Mouse (Mus musculus) heart, embryonic 11.5 days (tissue): ENCODE measurements around the gene Apobr. TPM values are rescaled to one million over a fixed set of nuclear protein-coding genes. Genes with fewer than 3 reads are reported as not detected.
A peak's percentile ranks its signal among the peaks of the same experiment; 100 is the strongest.

ENCODE experiments used
- ATAC-seq: fragments of 200-750 bp; cut with Nextera tagmentation; replicated peaks from 2 replicates; pipeline ENCODE4 v1.8.0; 2017; ENCODE audit warnings: moderate library complexity; ENCODE audit not compliant: insufficient number of reproducible peaks, low FRiP score, low TSS enrichment
- H3K27ac ChIP-seq: fragments of 300-500 bp; sonication (generic); 2 replicates; pipeline ENCODE4 v1.5.1; 2014; ENCODE audit warnings: mild to moderate bottlenecking, low read depth, low read length
- H3K27me3 ChIP-seq: fragments of 300-500 bp; sonication (generic); 2 replicates; pipeline ENCODE4 v1.6.1; 2014; ENCODE audit warnings: mild to moderate bottlenecking, low read length, mixed read lengths; ENCODE audit not compliant: control insufficient read depth, insufficient read depth
- H3K36me3 ChIP-seq: fragments of 300-500 bp; sonication (generic); 2 replicates; pipeline ENCODE4 v1.6.1; 2014; ENCODE audit warnings: mild to moderate bottlenecking, low read length, moderate library complexity, mixed read lengths; ENCODE audit not compliant: control insufficient read depth, insufficient read depth
- H3K4me1 ChIP-seq: fragments of 300-500 bp; sonication (generic); 2 replicates; pipeline ENCODE4 v1.6.1; 2014; ENCODE audit warnings: low read length; ENCODE audit not compliant: control insufficient read depth, insufficient read depth
- H3K4me2 ChIP-seq: fragments of 300-500 bp; sonication (generic); 2 replicates; pipeline ENCODE4 v1.6.1; 2014; ENCODE audit warnings: mild to moderate bottlenecking, moderate library complexity
- H3K4me3 ChIP-seq: fragments of 300-500 bp; sonication (generic); 2 replicates; pipeline ENCODE4 v1.5.1; 2014; ENCODE audit warnings: low read depth, low read length
- H3K9ac ChIP-seq: fragments of 300-500 bp; sonication (generic); 2 replicates; pipeline ENCODE4 v1.6.1; 2014; ENCODE audit warnings: mild to moderate bottlenecking, low read depth, low read length, moderate library complexity
- H3K9me3 ChIP-seq: fragments of 300-500 bp; sonication (generic); replicated peaks from 2 replicates; pipeline ENCODE4 v1.6.1; 2016; ENCODE audit warnings: low read length; ENCODE audit not compliant: control insufficient read depth
- WGBS: fragments of 180-500 bp; shearing (Covaris S2); extraction: QIAGEN DNeasy Blood & Tissue Kit; methylation state at CpG from one replicate; pipeline ENCODE4 v1.1.7; 2014; ENCODE audit not compliant: insufficient replicate concordance; 5-methylcytosine and 5-hydroxymethylcytosine counted together
- polyA plus RNA-seq: library from polyadenylated mRNA; unstranded; fragments of >200 nt; fragmentation: Nextera tagmentation; extraction: Ambion mirVana; gene quantifications from 2 replicates; pipeline ENCODE4 v1.2.1, GENCODE M21; 2014

The Apobr gene
- polyA plus RNA-seq, 1 experiment from 2014 or later: 0.13 TPM

DNA sequence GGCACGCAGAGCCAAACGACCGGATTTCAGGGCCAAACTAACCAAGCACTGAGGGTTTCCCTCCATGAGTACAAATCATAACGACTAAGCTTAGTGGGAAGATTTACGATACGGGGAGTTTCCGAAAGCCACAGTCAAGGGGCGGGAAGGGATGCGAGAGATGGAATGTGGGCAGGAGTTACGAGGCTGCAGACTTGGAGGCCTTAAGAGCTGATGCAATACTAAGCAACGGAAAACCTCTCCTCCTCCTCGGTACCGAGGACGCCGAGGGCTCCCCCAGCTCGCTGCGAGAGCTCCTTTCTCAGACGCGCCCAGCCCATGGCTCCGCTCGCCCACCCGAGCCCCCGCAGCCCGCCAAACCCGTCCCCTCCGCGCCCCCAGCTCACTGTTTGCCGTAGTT is 19.0 kb upstream of the Apobr start:
- Histone ChIP-seq H3K4me2 (peak overlapping the region; percentile 76), H3K4me3 (peak overlapping the region; percentile 97), H3K4me1 (0 out of 2 replicates have a peak, but pooled peaks cover 2% of the 10 kb centered on the region), H3K36me3 (peaks cover 27% of the 10 kb centered on the region), H3K9ac (peak overlapping the region; percentile 85), H3K9me3 (no peaks in the 10 kb centered on the region), H3K27me3 (no peaks in the 10 kb centered on the region), H3K27ac (peak overlapping the region; percentile 74)
- ATAC-seq: 0 out of 2 replicates have a peak, but pooled peaks have one; percentile 14
- under 1% methylated on average over 28 of the region's 28 CpGs for WGBS

DNA sequence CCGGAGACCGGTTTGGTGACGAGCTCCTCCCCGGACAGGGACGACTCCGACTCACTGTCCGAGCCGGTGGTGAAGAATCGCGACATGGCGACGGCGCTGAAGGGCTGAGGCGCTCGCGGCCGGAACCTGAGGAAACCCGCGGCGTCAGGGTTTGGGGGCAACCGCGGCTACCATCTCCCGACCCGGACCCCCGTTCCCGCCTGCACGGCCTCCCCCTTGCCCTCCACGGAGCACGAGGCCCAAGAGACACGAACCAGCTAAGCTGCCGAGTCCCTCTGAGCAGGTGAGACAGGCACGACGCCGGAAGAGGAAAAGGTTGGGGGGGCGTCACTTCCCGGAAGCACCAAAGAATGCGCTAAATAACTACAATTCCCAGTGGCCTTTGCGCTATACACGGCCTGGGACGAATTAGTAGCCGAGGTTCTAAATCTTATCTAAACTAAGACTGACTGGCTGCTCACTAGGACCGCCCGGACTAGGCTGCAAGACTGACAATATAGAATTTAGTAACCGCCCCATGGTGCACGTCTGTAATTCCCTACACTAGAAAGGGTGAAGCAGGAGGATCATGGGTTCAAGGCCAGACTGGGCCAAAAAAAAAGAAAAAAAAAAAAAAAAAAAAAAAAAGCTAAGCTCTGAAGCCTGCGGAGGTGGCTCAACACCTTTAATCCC is 18.5 kb upstream of the Apobr start, which contains the start of gene Eif3c:
TSS of gene Eif3c (minus strand) at position 318 of the 672 bp plus-strand sequence.
- H3K4me2 ChIP-seq: peak within 1 kb of the TSS; percentile 76

DNA sequence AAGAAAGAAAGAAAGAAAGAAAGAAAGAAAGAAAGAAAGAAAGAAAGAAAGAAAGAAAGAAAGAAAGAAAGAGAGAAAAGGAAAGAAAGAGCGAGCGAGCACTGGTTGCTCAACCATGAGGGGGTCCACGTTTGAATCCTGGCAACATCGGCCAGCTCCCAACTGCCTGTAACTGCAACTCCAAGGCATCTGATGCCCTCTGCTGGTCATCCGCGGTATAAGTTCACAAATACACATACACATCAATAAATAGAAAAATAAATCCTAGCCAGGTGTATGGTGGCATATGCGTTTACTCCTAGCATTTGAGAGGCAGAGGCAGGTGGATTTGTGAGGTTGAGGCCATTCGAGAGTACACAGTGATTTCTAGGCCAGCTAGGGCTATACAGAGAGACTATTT is 7.8 kb upstream of the Apobr start:
- WGBS: 38% methylated on average over 8 of the region's 8 CpGs
- Histone ChIP-seq H3K36me3 (peaks cover 2% of the 10 kb centered on the region; the same call in 1 of the 2 replicates), H3K4me1 (peaks cover 2% of the 10 kb centered on the region; the same call in 1 of the 2 replicates)

More for the DNA sequence above, 18.5 kb upstream of the Apobr start, which contains the start of gene Eif3c:
- ATAC-seq: peak; percentile 90
- Histone ChIP-seq H3K4me1 (0 out of 2 replicates have a peak, but pooled peaks cover 2% of the 10 kb centered on the region), H3K9ac (peak within 1 kb of the TSS; percentile 85), H3K4me3 (peak within 1 kb of the TSS; percentile 97), H3K9me3 (no peaks in the 10 kb centered on the region), H3K36me3 (peaks cover 22% of the 10 kb centered on the region), H3K27ac (peak within 1 kb of the TSS; percentile 74), H3K27me3 (no peaks in the 10 kb centered on the region)
- WGBS: under 1% methylated on average over 44 of the region's 46 CpGs

DNA sequence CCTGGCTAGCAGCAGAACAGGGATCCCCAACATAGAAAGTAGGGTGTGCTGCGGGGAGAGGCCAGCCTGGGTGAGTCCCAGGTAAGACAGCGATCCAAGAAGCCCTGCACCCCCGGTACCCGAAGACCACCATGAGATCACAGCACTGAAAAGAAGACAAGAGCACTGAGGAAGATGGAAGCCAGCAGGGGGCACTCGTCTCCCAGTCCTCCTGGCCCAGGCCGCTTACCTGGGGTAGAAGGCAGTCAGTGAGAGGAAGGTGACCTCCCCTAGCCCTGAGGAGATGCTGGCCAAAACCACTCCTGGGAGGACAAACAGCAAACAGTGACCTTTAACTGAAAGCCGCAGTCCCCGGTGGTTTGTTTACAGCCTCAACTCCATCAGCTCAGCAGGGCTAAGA is 5.6 kb upstream of the Apobr start:
- Histone ChIP-seq H3K4me2 (no peak overlapping the region), H3K4me1 (peaks cover 8% of the 10 kb centered on the region; the same call in 1 of the 2 replicates), H3K27me3 (no peaks in the 10 kb centered on the region), H3K9me3 (no peaks in the 10 kb centered on the region), H3K36me3 (no peaks in the 10 kb centered on the region), H3K27ac (no peak overlapping the region), H3K9ac (no peak overlapping the region), H3K4me3 (no peak overlapping the region)
- ATAC-seq: no peak
- WGBS: 47% methylated on average over 8 of the region's 8 CpGs

More for the DNA sequence above, 7.8 kb upstream of the Apobr start:
- no peak for ATAC-seq
- no peak overlapping the region for H3K4me2 ChIP-seq
- H3K9me3 ChIP-seq: no peaks in the 10 kb centered on the region
- no peaks in the 10 kb centered on the region for H3K27me3 ChIP-seq
- H3K27ac ChIP-seq: no peak overlapping the region
- no peak overlapping the region for H3K4me3 ChIP-seq
- no peak overlapping the region for H3K9ac ChIP-seq

DNA sequence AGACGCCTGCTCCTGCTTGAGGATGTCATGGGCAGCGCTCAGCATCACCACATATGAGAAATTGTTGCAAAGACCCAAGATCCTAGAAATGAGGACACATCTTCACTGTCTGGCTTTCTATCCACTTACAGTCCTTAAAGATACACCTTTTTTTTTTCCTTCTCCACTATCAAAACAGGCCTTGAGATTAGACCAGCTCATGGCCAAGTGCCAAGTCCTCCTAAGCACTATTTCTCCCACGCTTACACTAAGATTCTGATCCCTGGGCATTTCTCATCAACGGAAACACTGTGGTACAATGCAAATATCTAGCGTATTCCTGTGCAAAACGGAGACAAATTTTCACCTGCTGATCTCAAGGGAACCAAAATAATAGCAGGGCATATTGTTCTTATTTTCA is 3.1 kb upstream of the Apobr start:
- peaks cover 8% of the 10 kb centered on the region; the same call in 1 of the 2 replicates for H3K4me1 ChIP-seq
- peaks cover 8% of the 10 kb centered on the region; the same call in 1 of the 2 replicates for H3K27me3 ChIP-seq
- H3K4me3 ChIP-seq: no peak overlapping the region
- H3K4me2 ChIP-seq: no peak overlapping the region
- no peaks in the 10 kb centered on the region for H3K36me3 ChIP-seq
- WGBS: 69% methylated on average over 6 of the region's 6 CpGs
- ATAC-seq: no peak
- no peaks in the 10 kb centered on the region for H3K9me3 ChIP-seq
- H3K27ac ChIP-seq: no peak overlapping the region
- H3K9ac ChIP-seq: no peak overlapping the region

DNA sequence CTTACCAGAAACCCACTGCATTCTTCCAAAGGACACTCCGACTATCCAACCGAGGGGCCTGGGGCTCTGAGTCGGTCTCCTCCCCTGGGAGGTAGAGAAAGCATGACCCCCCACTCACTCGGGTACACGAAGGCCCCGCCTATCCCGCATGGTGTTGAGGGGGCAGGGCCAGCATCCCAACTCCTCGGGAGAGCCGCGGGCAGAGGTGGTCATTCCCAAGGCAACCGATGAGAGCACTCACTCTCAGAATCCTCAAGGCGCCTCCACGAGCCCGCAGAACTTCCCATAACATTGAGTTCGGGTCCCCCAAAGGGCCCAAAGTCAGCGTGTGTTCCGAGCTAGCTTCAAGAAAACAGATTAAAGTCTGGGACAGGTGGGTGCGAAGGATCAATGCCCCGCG is 2.0 kb upstream of the Apobr start:
- Histone ChIP-seq H3K9me3 (no peaks in the 10 kb centered on the region), H3K27ac (no peak overlapping the region), H3K36me3 (no peaks in the 10 kb centered on the region), H3K4me3 (peak overlapping the region; percentile 61), H3K9ac (peak overlapping the region; percentile 78), H3K4me2 (peak overlapping the region; percentile 93), H3K4me1 (peaks cover 8% of the 10 kb centered on the region; the same call in 1 of the 2 replicates), H3K27me3 (peaks cover 8% of the 10 kb centered on the region)
- 3% methylated on average over 20 of the region's 20 CpGs for WGBS
- no peak for ATAC-seq

DNA sequence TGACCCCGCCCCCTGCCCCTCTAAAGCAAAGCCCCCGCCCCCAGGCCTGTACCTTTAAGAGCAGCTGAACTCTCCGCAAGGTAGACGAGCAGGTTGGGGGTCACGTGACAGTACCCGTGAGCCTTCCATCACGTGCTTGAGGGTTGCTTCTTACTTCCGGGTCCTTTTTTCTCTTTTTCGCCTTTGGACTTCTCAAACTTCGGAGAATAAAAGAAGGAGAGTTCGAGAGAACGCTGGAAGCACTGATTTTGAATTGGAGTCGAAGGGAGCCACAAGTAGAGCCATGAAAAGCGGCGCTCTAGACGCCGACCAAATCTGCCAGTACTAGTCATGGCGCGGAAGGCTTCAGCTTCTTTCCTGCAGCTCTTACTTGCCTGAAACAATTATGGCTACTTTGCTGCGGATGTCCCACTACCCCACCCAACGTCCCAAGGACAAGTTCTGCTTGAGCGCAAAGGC is 1.5 kb upstream of the Apobr start:
- peaks cover 8% of the 10 kb centered on the region for H3K27me3 ChIP-seq
- peaks cover 8% of the 10 kb centered on the region; the same call in 1 of the 2 replicates for H3K4me1 ChIP-seq
- ATAC-seq: peak; percentile 85
- under 1% methylated on average over 22 of the region's 22 CpGs for WGBS
- no peaks in the 10 kb centered on the region for H3K9me3 ChIP-seq
- peak overlapping the region; percentile 93 for H3K4me2 ChIP-seq
- H3K4me3 ChIP-seq: peak overlapping the region; percentile 61
- peak overlapping the region; percentile 78 for H3K9ac ChIP-seq
- no peaks in the 10 kb centered on the region for H3K36me3 ChIP-seq
- peak overlapping the region; percentile 58 for H3K27ac ChIP-seq

DNA sequence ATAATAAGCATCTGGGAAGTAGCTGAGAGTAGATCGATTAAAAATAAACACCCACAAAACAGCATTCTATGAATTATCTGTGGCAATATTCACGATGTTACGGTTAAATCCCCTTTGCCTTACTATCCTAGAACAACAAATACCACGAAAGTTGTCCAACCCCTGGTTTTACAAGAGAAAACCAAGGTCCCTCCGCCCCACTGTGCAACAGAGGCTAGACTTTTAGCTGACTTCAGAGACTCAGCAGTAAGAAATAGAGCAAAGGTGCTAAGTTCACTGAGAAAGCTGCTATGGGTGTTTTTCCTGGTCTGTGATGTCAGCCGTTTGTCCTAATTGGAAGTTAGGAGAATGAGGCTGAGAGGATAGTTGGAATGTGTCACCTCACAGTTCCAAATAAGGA is 981 bp upstream of the Apobr start:
- no peak for ATAC-seq
- 48% methylated on average over 6 of the region's 6 CpGs for WGBS

More for the DNA sequence above, 981 bp upstream of the Apobr start:
- Histone ChIP-seq H3K27ac (peak overlapping the region; percentile 58; the same call in 1 of the 2 replicates), H3K4me1 (peaks cover 8% of the 10 kb centered on the region; the same call in 1 of the 2 replicates), H3K4me2 (peak overlapping the region; percentile 93), H3K4me3 (peak overlapping the region; percentile 61), H3K9ac (peak overlapping the region; percentile 78; the same call in 1 of the 2 replicates), H3K9me3 (no peaks in the 10 kb centered on the region), H3K27me3 (peaks cover 12% of the 10 kb centered on the region), H3K36me3 (no peaks in the 10 kb centered on the region)
